Mouse (Mus musculus) forelimb bud, embryonic 11.5 days (tissue): Measurements from ENCODE around the gene Zfp473.
"Not testable (repeated sequence)": the region's sequence is repeated elsewhere in the genome, so short reads cannot be mapped to it uniquely, and the experiment has no call there.

Source experiments
- DNase-seq: peaks from one replicate; pipeline ENCODE4 v3.0.0-alpha.2; 2012; ENCODE audit warnings: low read depth, low spot score

Gene Zfp473

DNA sequence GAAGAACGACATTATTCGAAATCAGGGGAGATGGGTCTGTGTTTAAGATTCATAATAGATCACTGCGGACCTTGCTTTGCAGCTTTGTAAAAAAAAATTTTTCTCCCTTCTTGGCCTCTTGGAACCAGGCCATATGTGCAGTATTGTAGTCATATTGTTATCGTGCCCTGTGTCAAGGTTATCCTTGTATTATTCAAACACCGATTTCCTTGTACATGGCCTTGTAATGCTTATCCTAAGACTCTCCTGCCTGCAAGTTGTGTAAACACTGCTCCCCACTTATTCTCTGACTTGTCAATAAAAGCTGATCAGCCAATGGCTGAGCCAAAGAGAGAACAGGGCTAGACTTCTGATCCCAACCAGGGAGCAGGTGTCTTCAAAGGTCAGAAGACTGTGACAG lies 28.8 kb downstream of the Zfp473 start:
- no peak for DNase-seq

DNA sequence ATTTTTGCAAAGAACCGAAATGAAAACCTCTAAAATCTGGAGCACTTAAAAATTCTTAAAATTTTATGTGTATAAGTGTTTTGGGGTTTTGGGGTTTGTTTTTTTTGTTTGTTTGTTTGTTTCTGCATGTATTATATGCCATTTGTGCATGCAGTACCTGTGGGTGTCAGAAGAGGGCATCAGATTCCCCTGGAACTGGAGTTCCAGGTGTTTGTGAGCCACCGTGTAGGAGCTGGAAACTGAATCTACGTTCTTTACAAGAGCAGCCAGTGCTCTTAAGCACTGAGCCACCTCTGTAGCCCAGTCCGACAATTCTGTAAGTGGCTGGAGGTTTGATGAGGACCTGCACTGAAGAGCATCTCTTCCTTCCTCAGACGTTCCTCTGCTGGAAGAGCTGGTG lies 41.0 kb downstream of the Zfp473 start:
- DNase-seq, result no peak

GRCm38 (mm10) chr7:44708574-44708973 lies 42.3 kb downstream of the Zfp473 start, which contains the start of gene Izumo2:
TSS of gene Izumo2 (plus strand) at chr7:44708742.
- DNase-seq, result no peak

DNA sequence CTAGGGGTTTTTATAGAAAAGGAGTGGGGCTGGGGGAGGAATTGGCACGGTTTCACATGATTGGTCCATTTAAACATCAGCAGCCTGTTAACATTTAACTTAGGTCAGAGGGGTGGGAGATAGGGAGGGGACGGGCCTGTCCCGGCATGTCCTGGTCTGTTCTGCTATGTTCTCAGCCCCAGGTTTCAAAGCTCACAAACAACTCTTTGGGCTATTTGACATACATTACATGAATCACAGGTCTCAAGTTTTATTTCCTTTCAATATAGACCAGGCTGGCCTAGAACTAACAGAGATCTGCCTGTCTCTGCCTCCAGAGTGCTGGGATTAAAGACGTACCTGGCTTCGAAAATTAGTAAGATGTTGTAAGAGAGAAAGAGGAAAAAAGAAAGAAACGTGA lies 42.8 kb downstream of the Zfp473 start:
- DNase-seq, result not testable (repeated sequence)

DNA sequence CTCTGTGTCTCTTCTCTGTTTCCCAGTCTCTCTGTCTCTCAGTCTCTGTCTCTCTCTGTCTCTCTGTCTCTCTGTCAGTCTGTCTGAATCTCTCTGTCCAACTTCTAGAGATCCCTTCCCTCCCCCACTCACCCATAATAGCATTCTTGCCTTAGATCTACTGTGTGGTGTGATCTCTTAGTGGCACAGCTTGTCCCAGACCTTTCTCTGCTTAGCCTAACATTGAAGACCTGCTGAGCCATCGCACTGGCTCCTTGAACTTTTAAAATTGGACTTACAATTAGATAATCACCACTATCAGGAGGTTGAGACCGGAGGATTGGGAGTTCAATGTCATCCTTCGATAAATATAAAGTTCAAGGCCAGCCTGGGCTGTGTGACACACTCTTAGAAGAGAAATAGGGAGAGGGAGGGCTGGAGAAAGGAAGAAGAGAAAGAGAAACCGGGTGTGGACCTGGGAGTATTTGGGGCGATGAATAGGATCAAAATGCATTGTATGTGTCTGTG lies 43.6 kb downstream of the Zfp473 start:
- no peak for DNase-seq

- no peak for DNase-seq
Observed at GRCm38 (mm10) chr7:44706322-44706721, 44.5 kb downstream of the Zfp473 start.

- no peak for DNase-seq
Observed at GRCm38 (mm10) chr7:44705086-44705485, 45.8 kb downstream of the Zfp473 start.

DNA sequence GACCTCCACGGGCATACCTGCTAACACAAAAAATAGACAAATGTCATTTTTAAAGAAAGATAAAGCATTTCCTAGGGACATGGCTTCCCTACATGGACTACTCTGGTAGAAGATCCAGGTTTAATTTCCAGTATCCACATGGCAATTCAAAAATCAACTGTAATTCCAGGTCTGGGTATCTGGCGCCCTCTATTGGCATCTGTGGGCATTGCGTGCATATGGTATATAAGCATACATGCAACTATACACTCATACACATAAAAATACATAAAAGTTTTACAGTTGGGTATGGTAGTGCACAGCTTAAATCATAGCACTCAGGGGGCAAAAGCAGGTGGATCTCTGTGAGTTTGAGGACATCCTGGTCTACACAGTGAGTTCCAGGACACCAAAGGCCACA lies 46.5 kb downstream of the Zfp473 start:
- DNase-seq, result no peak

- no peak for DNase-seq
Observed at GRCm38 (mm10) chr7:44702985-44703384, 47.9 kb downstream of the Zfp473 start.

- peak; percentile 29 for DNase-seq
Observed at GRCm38 (mm10) chr7:44701921-44702320, 48.9 kb downstream of the Zfp473 start.

GRCm38 (mm10) chr7:44697980-44698379 lies 52.9 kb downstream of the Zfp473 start:
- DNase-seq, result no peak

DNA sequence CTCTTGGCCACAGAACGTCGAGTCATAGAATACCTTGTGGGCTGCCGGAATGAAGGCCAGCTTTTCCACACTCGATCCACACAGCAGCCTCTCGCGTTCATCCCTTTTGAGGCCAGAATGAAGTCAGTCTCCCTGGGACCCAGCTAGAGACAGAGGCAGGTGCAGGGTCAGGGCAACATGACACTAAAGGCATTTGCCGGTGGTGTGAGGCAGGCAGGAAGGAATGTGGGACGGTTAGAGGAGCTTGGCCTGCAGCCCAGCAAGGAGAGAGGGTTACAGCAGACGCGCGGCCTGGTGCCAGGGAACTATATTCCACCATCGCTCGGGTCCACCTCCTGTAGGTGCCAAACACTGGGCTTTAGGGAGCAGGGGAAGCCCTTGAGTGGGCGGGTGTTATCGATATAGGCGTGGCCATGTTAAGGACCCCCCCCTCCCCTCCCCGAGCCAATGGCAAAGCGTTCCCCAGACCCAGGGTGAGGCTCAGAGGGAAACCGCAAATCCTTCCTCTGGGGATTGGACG lies 53.6 kb downstream of the Zfp473 start:
- DNase-seq, result peak; percentile 7

DNA sequence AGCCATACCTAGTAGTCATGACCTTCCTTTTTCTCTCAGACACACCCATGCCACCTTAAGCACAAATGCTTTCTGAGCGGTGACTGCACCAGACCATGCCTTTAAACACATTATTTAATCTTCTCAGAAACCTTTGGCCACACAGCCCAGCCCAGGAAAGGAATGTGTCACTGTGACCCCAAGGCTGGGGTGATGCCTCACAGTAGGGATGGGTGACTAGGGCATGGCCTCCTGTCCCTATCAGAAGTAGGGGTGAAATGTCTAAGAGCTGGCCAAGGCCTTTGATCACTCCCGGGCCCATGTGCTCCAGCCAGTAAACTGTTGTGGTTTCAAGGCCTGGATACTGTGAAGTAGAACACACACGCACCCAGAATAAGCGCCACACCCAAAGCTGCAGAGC lies 55.6 kb downstream of the Zfp473 start:
- DNase-seq, result no peak

DNA sequence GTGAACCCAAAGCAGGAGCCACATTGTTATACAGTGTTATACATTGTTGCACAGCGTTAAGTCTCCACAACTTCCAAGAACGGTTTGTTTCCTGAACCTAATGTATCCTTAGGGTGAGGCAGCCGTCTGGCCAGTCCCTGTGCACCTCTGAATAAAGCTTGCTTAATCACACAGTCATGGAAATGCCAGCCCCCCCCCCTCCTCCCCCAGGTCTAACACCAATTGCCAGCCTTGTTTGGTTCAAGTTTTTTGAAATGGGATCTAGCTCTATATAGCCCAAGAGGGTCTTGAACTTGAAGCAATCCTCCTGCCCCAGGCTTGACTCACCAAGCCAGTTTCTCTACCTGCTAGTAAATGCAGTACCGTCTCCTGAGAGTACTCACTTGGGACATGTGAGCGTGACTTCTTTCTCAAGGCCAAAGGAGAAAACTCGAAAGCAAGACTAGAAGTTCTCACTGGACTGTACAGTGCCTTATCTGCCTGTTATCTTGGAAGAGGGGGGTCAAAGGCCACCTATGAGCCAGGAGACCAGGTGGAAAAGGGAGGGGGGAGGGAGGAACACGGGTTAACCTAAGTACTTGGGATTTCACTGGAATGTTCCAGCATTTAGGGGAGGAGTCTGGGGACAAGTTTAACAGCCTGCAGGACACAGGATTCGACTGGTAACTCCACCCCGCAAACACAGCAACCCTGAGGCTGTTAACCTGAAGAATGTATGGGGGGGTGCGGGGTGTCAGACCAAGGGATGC lies 57.2 kb downstream of the Zfp473 start:
- DNase-seq, result no peak

GRCm38 (mm10) chr7:44689331-44689730 lies 61.5 kb downstream of the Zfp473 start:
- no peak for DNase-seq

- DNase-seq, result no peak
Observed at GRCm38 (mm10) chr7:44688890-44689289, 62.0 kb downstream of the Zfp473 start.

- DNase-seq, result no peak
Observed at GRCm38 (mm10) chr7:44685531-44686402, 65.1 kb downstream of the Zfp473 start.

DNA sequence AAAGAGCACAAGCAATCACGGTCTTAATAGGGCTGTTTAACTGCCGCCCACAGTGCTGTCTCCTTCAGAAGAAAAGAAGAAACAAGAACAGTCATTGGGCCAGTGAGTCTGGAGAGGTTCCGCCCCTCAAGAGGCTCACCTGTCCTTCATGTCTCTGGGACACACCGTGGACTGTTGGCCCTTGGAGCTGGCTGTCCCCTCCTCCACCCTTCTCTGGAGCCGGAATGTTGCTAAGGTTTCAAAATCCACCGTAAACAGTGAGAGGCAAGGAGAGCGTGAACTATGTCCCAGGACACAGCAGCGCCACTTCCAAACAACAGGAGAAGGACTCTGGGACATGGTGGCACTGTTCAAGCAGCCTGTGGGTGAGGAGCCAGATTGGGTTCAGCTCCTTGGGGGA lies 67.2 kb downstream of the Zfp473 start:
- no peak for DNase-seq
